Mouse (Mus musculus): ENCODE measurements around the gene Selenov. TPM values are rescaled to one million over a fixed set of nuclear protein-coding genes. Genes with fewer than 3 reads are reported as not detected.
A peak's percentile ranks its signal among the peaks of the same experiment; 100 is the strongest.

Gene Selenov
- polyA plus RNA-seq, 1 experiment from 2014 or later = 0.17 TPM

GRCm38 (mm10) chr7:28280630-28281029 lies 10.4 kb downstream of the Selenov start:
- H3K9me3 ChIP-seq = no peaks in the 10 kb centered on the region
- H3K9ac ChIP-seq = no peak overlapping the region
- no peaks in the 10 kb centered on the region for H3K27me3 ChIP-seq
- H3K36me3 ChIP-seq = no peaks in the 10 kb centered on the region
- H3K4me1 ChIP-seq = peaks cover 9% of the 10 kb centered on the region
- H3K4me2 ChIP-seq = no peak overlapping the region
- 77% methylated on average over 7 of the region's 7 CpGs for WGBS
- no peak overlapping the region for H3K4me3 ChIP-seq
- ATAC-seq (ENCODE audit: insufficient number of reproducible peaks, insufficient read depth, low FRiP score, low TSS enrichment, low read depth) = no peak
- H3K27ac ChIP-seq = no peak overlapping the region

DNA sequence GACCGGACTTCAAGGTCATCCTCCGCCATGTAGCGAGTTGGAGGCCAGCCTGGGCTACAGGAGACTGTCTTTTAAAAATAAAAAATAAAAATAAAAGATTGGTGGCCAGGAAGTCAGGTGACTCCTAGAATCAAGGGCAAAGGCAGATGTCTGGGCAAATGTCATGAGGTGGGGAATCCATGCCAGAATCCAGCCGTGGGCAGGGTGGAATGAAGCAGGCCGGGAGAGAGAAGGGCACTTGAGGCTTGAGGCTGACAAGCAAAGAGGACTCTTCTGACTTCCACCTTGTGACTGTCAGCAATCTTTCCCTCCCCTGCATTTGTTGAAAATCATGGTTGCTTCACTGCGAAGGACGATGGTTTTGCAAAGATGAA lies 12.7 kb downstream of the Selenov start:
- no peaks in the 10 kb centered on the region for H3K9me3 ChIP-seq
- no peak for ATAC-seq (ENCODE audit: insufficient number of reproducible peaks, insufficient read depth, low FRiP score, low TSS enrichment, low read depth)
- H3K9ac ChIP-seq = peak overlapping the region; percentile 92
- peaks cover 6% of the 10 kb centered on the region for H3K36me3 ChIP-seq
- peak overlapping the region; percentile 87 for H3K4me2 ChIP-seq
- peak overlapping the region; percentile 72 for H3K4me3 ChIP-seq
- 83% methylated on average over 7 of the region's 7 CpGs for WGBS
- H3K27ac ChIP-seq = no peak overlapping the region
- peaks cover 9% of the 10 kb centered on the region for H3K4me1 ChIP-seq
- no peaks in the 10 kb centered on the region for H3K27me3 ChIP-seq

- H3K9ac ChIP-seq = peak within 1 kb of the TSS; percentile 92
- peak within 1 kb of the TSS; percentile 48 for H3K27ac ChIP-seq
- WGBS = 3% methylated on average over 68 of the region's 68 CpGs
- peak within 1 kb of the TSS; percentile 87 for H3K4me2 ChIP-seq
- peaks cover 9% of the 10 kb centered on the region for H3K4me1 ChIP-seq
- peak within 1 kb of the TSS; percentile 72 for H3K4me3 ChIP-seq
- H3K27me3 ChIP-seq = no peaks in the 10 kb centered on the region
- ATAC-seq (ENCODE audit: insufficient number of reproducible peaks, insufficient read depth, low FRiP score, low TSS enrichment, low read depth) = peak; percentile 67
- H3K36me3 ChIP-seq = peaks cover 12% of the 10 kb centered on the region
- H3K9me3 ChIP-seq = no peaks in the 10 kb centered on the region
Observed at GRCm38 (mm10) chr7:28277615-28278278, 13.2 kb downstream of the Selenov start, which contains the start of gene Eid2b. Eid2b (plus strand) TSS chr7:28277739.

- H3K9ac ChIP-seq = no peak overlapping the region
- 58% methylated on average over 8 of the region's 8 CpGs for WGBS
- 0 out of 2 replicates have a peak, but pooled peaks have one; percentile 1 for ATAC-seq (ENCODE audit: insufficient number of reproducible peaks, insufficient read depth, low FRiP score, low TSS enrichment, low read depth)
- H3K4me2 ChIP-seq = no peak overlapping the region
- H3K4me1 ChIP-seq = peaks cover 9% of the 10 kb centered on the region
- H3K4me3 ChIP-seq = peak overlapping the region; percentile 72; the same call in 1 of the 2 replicates
- H3K27ac ChIP-seq = no peak overlapping the region
- peaks cover 17% of the 10 kb centered on the region for H3K36me3 ChIP-seq
- no peaks in the 10 kb centered on the region for H3K9me3 ChIP-seq
- H3K27me3 ChIP-seq = no peaks in the 10 kb centered on the region
Observed at GRCm38 (mm10) chr7:28277237-28277614, 13.8 kb downstream of the Selenov start.

DNA sequence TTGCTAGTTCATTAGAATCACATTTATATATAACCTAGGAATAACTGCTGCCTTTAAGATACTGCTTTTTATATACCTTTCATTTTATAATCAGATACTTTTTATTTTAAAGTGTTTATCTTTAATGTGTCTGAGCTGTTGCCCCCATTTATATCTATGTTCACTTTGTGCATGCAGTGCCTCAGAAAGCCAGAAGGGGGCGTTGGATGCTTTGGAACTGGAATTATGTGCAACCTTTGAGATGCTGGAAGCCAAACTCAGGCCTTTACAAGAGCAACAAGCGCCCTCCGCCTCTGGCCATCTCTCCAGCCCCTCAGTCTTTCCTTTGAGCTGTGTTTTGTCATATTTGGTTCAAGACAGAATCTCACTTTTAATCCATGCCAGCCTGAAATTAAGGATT lies 19.2 kb downstream of the Selenov start:
- H3K27me3 ChIP-seq = no peaks in the 10 kb centered on the region
- 69% methylated on average over 3 of the region's 3 CpGs for WGBS

DNA sequence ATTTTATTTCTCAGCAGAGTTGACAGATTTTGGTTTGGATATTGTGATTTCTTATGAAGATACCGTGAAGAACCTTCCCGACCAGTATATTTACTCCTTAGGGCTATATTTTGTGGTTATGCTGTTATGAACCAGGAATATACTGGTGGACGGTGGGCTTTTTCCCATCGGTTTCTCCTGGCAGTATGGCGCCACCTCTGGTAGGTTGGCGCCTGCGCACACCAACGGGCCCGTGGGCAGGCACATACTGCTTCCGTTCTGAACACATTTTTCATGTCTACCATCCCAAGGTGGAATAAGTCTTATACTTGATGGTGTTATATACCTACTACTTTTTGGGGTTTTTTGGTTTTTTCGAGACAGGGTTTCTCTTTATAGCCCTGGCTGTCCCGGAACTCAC lies 21.6 kb downstream of the Selenov start:
- 94% methylated on average over 12 of the region's 12 CpGs for WGBS
- peak overlapping the region; percentile 71; the same call in 1 of the 2 replicates for H3K4me2 ChIP-seq
- H3K36me3 ChIP-seq = peaks cover 39% of the 10 kb centered on the region
- H3K9ac ChIP-seq = no peak overlapping the region
- H3K27me3 ChIP-seq = no peaks in the 10 kb centered on the region
- no peaks in the 10 kb centered on the region for H3K9me3 ChIP-seq
- H3K4me1 ChIP-seq = peaks cover 5% of the 10 kb centered on the region
- H3K4me3 ChIP-seq = no peak overlapping the region
- no peak overlapping the region for H3K27ac ChIP-seq
- no peak for ATAC-seq (ENCODE audit: insufficient number of reproducible peaks, insufficient read depth, low FRiP score, low TSS enrichment, low read depth)

More for the DNA sequence above, 19.2 kb downstream of the Selenov start:
- ATAC-seq (ENCODE audit: insufficient number of reproducible peaks, insufficient read depth, low FRiP score, low TSS enrichment, low read depth) = no peak
- Histone ChIP-seq H3K4me2 (no peak overlapping the region), H3K27ac (no peak overlapping the region), H3K9me3 (no peaks in the 10 kb centered on the region), H3K4me1 (peaks cover 5% of the 10 kb centered on the region), H3K4me3 (no peak overlapping the region), H3K9ac (no peak overlapping the region), H3K36me3 (peaks cover 39% of the 10 kb centered on the region)

DNA sequence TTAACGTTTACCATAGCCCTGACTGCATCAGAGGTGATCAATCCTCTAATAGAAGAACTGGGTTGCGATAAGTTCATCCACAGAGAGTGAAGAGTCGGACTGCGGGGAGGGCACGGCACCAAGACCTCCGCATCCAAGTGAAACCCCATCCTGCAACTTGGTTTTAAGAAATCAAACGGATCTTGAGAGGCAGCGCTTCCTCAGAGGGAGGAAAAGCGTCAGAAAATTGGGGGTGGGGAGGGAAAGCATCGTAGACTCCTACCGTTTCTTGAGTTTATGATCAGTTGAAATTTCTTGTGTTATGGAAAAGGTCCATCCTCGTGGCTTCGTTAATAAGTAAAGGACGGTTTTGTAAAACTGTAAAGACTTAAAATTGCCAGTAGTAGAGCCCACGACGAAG lies 22.4 kb downstream of the Selenov start:
- Histone ChIP-seq H3K36me3 (peaks cover 36% of the 10 kb centered on the region), H3K4me1 (peaks cover 5% of the 10 kb centered on the region), H3K4me3 (peak overlapping the region; percentile 97), H3K9me3 (no peaks in the 10 kb centered on the region), H3K27me3 (no peaks in the 10 kb centered on the region), H3K9ac (peak overlapping the region; percentile 99), H3K27ac (peak overlapping the region; percentile 91), H3K4me2 (peak overlapping the region; percentile 71)
- WGBS = 29% methylated on average over 16 of the region's 16 CpGs
- no peak for ATAC-seq (ENCODE audit: insufficient number of reproducible peaks, insufficient read depth, low FRiP score, low TSS enrichment, low read depth)

- Histone ChIP-seq H3K9ac (peak overlapping the region; percentile 99), H3K9me3 (no peaks in the 10 kb centered on the region), H3K4me3 (peak overlapping the region; percentile 97), H3K27ac (peak overlapping the region; percentile 91), H3K4me2 (peak overlapping the region; percentile 71), H3K27me3 (no peaks in the 10 kb centered on the region), H3K4me1 (peaks cover 5% of the 10 kb centered on the region), H3K36me3 (peaks cover 31% of the 10 kb centered on the region)
- under 1% methylated on average over 19 of the region's 62 CpGs for WGBS
- peak; percentile 70; the same call in 1 of the 2 replicates for ATAC-seq (ENCODE audit: insufficient number of reproducible peaks, insufficient read depth, low FRiP score, low TSS enrichment, low read depth)
Observed at GRCm38 (mm10) chr7:28268042-28268531, 22.9 kb downstream of the Selenov start.

GRCm38 (mm10) chr7:28267129-28268041 lies 23.6 kb downstream of the Selenov start, which contains the start of gene Eid2:
Eid2 (plus strand) TSS chr7:28267881.
- H3K4me1 ChIP-seq = peaks cover 5% of the 10 kb centered on the region
- peak within 1 kb of the TSS; percentile 99 for H3K9ac ChIP-seq
- 6% methylated on average over 52 of the region's 57 CpGs for WGBS
- H3K36me3 ChIP-seq = peaks cover 24% of the 10 kb centered on the region
- H3K9me3 ChIP-seq = no peaks in the 10 kb centered on the region
- peak within 1 kb of the TSS; percentile 91 for H3K27ac ChIP-seq
- ATAC-seq (ENCODE audit: insufficient number of reproducible peaks, insufficient read depth, low FRiP score, low TSS enrichment, low read depth) = peak; percentile 90
- peak within 1 kb of the TSS; percentile 71 for H3K4me2 ChIP-seq
- peak within 1 kb of the TSS; percentile 97 for H3K4me3 ChIP-seq
- no peaks in the 10 kb centered on the region for H3K27me3 ChIP-seq

DNA sequence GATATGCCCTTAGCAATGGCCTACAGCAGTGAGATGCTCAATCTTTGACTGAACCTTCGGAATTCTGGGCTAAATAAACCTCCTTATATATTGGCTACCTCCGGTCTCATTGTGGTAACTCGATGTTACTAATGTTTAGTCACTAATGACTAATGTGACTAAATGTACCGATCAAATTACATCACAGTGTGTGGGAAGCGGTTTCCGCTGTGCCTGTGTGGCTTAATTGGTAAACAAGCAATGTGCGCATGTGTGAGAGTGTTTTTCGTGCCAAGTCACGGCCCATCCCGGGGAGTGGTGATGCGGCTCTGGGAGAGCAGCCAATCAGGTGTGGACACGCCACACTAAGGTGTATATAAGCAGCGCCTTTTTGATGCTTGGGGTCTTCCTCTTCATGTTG lies 25.6 kb downstream of the Selenov start:
- Histone ChIP-seq H3K4me2 (no peak overlapping the region), H3K4me1 (peaks cover 5% of the 10 kb centered on the region), H3K4me3 (no peak overlapping the region), H3K9me3 (no peaks in the 10 kb centered on the region), H3K27ac (no peak overlapping the region), H3K27me3 (no peaks in the 10 kb centered on the region), H3K9ac (no peak overlapping the region), H3K36me3 (peaks cover 11% of the 10 kb centered on the region; the same call in 1 of the 2 replicates)
- no peak for ATAC-seq (ENCODE audit: insufficient number of reproducible peaks, insufficient read depth, low FRiP score, low TSS enrichment, low read depth)
- 88% methylated on average over 13 of the region's 13 CpGs for WGBS

DNA sequence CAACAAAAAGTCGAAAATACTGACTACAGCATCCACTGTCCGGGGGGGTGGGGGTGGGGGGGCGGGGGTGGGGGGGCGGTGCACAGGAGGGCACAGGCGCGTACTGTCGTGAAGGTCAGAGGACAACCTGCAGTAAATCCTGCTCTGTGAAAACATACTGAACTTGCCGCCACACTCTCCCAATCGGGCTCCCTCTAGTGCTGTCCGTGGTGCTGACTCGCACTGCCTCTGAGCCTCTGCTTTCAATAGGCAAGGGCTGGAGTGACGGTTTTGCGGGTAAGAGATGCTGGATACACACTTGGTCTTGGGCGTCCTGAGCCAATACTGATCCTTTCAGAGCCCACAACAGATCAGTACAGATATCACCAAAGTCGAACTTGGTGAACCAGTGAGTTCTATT lies 27.2 kb downstream of the Selenov start:
- 4% methylated on average over 15 of the region's 15 CpGs for WGBS
- Histone ChIP-seq H3K27ac (no peak overlapping the region), H3K9me3 (no peaks in the 10 kb centered on the region), H3K4me1 (peaks cover 4% of the 10 kb centered on the region), H3K27me3 (no peaks in the 10 kb centered on the region), H3K36me3 (no peaks in the 10 kb centered on the region), H3K4me2 (no peak overlapping the region), H3K4me3 (no peak overlapping the region), H3K9ac (no peak overlapping the region)
- ATAC-seq (ENCODE audit: insufficient number of reproducible peaks, insufficient read depth, low FRiP score, low TSS enrichment, low read depth) = no peak
